Mouse (Mus musculus) kidney, adult 2 months (tissue): Measurements from ENCODE around the gene Fam163b.

Experiments
- CTCF ChIP-seq: fragments of 200-500 bp; conservative IDR thresholded peaks from 2 replicates; pipeline ENCODE4 v1.5.1; 2011; ENCODE audit warnings: low read depth, mild to moderate bottlenecking, control low read depth, low read length, moderate library complexity, mixed read lengths; ENCODE audit not compliant: insufficient read depth, insufficient read length
- POLR2A ChIP-seq: fragments of 200-500 bp; IDR thresholded peaks from one replicate; pipeline ENCODE4 v1.6.1; 2011; ENCODE audit warnings: low read depth, low read length, control low read depth

- TF ChIP-seq CTCF, result no peak
- no peak for TF ChIP-seq POLR2A
Observed at GRCm38 (mm10) chr2:27135935-27136334, 6.4 kb downstream of the Fam163b start.
